Mouse (Mus musculus): ENCODE measurements at regions not wholly inside any gene's neighbourhood (a gene's known extent, or its start where the extent isn't known, plus 50 kb on each side); places are given as distances from the start of the nearest gene placed in this dataset.

DNA sequence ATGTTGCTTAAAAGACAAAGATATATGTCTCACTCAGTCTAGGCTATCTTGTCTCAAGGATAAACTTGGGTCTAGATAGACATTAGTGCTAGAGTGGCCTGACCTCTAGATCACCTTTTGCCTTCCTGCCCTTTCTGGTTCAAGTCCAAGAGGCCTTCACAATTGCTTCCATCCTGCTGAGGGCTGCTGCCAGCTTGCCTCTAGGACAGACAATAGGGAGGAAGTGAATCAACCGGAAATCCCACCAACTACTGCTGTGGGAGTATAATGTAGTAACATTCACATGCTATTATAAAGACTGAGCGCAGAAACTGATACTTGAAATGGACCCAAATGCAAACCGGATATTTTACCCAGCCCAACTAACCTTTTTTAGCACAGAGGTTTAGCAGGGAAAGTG, 239.4 kb upstream of the Epha4 start:
- DNase-seq (ENCODE audit: extremely low spot score, low spot score), result no peak

GRCm38 (mm10) chr1:77748483-77749465, 233.9 kb upstream of the Epha4 start:
- no peak for DNase-seq (ENCODE audit: extremely low spot score, low spot score)

GRCm38 (mm10) chr1:77732099-77732498, 217.2 kb upstream of the Epha4 start:
- DNase-seq (ENCODE audit: extremely low spot score, low spot score), result no peak

DNA sequence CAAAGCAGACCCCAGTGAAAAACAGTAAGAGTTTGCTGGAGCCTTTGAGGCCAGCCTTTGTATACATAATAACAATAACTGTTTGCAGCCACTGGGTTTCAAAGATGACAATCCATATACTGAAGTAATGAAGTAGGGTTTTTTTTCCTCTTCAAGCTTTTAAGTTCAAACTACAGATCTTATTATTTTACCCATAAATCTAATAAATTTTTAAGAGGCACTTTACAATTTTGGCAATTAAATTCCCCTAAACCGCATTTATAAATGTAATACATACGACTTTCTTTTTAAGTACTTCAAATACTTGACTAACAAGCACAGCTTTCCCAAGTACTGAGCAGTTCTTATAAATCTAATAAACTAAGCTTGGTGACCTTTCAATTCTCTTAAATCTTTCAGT, 212.7 kb upstream of the Epha4 start:
- no peak for DNase-seq (ENCODE audit: extremely low spot score, low spot score)

DNA sequence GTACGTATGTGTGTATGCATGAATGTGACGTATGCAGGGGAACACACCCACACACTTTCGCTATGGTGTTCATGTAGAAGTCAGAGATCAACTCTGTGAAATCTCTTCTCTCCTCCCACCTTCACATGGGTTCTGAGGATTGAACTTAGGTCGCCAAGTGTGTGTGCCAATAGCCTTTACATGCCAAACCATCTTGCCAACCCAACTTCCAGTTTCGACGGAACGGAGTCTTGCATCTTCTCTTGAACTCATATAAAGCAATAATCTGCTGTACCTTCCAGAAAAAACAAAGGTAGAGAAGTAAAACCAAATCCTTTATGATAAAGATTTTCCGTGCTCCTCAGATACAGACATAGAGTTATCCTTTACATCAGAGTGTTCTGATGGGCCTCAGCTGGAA, 208.4 kb upstream of the Epha4 start:
- DNase-seq (ENCODE audit: extremely low spot score, low spot score), result no peak

- no peak for DNase-seq (ENCODE audit: extremely low spot score, low spot score)
Observed at GRCm38 (mm10) chr1:77720859-77721258, 206.0 kb upstream of the Epha4 start.

DNA sequence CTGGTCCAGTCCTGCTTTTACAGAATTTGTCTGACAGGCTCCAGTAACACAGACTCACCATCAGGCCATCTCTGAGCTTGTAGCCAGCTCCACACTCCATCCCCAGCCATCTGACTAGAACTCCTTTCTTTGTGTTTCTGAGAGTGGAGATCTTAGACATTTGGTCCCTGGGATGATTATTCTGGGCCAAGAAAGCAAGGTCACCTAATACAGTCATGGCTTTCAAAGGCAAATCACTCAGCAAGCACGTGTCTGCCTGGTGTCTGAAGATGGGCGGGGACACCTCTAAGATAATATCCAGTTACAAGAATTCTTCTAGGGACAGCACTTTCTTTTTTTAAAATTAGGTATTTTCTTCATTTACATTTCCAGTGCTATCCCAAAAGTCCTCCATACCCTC, 198.1 kb upstream of the Epha4 start:
- DNase-seq (ENCODE audit: extremely low spot score, low spot score), result no peak

GRCm38 (mm10) chr1:77708202-77709020, 193.5 kb upstream of the Epha4 start:
- no peak for DNase-seq (ENCODE audit: extremely low spot score, low spot score)

DNA sequence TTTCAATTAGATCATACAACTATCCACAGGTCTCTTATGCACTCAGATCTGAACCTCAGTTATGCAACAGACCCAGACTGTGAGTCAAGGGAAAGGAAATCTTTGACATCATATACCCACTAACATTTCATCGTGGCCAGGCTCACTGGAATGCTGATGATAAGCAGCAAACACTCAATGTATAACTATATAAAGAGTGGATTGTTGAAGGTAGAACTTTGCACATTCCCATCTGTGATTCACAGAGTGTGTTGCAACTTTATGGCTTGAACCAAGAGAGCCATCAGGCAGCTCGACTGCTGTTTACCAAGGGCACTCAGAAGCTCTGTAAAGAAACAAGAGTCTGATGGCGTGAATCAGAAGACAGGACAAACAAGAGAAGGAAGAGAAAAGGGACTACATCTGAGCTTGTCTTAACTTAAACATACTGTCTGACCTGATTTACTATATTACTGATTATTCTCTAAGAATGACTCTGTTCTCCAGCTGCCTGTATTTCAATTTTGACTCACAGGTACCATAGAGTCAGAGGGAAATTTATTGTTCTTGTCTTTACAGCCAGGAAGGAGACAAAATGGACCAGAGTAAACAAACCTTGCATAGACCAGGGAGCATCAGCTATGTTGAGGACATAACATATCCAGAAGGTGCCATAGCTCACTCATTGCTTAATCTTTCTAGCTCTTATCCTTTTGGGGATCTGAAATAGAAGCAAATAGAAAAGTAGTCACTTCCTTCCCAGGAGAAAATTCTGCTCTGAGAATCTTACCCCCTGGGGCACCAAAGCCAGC, 180.5 kb upstream of the Epha4 start:
- DNase-seq (ENCODE audit: extremely low spot score, low spot score), result no peak

DNA sequence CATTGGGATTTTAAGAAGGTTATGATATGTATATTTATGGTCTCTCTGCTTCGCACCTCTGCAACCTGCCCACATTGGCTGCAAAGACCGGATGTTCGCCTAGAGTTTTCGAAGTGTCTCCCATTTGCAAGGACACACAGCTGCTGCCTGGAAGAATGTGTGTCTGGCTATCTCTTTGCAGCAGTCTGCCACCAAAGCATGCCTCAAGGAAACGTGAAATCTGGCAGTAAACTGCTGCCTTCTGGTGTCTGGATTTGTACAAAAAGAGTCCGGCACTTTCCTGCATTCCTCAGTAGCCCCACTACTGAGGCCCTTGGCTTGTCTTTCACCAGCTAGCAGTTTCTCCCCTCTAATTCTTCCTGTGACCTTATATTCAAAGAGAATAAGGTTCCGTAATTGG, 148.5 kb upstream of the Epha4 start:
- no peak for DNase-seq (ENCODE audit: extremely low spot score, low spot score)

DNA sequence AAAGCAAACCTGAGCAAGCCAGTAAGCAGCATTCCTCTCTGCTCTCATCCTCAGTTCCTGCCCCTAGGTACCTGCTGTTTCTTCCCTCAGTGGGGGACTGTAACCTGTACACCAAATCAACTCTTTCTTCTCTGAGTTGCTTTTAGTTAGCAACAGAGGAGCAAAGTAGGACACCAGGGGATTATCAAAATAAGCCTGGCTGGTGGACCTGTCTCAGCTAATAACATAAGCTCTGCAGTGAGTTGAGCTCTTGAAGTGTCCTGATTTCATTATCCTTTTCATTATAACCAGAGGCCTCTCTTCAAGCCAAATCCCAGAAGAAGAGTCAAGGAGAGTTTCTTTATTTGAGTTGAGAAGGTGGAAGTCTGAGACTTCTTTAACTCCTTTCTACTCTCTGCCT, 145.5 kb upstream of the Epha4 start:
- no peak for DNase-seq (ENCODE audit: extremely low spot score, low spot score)

GRCm38 (mm10) chr1:77637025-77637424, 122.1 kb upstream of the Epha4 start:
- no peak for DNase-seq (ENCODE audit: extremely low spot score, low spot score)

GRCm38 (mm10) chr1:77629496-77630281, 114.8 kb upstream of the Epha4 start:
- no peak for DNase-seq (ENCODE audit: extremely low spot score, low spot score)

DNA sequence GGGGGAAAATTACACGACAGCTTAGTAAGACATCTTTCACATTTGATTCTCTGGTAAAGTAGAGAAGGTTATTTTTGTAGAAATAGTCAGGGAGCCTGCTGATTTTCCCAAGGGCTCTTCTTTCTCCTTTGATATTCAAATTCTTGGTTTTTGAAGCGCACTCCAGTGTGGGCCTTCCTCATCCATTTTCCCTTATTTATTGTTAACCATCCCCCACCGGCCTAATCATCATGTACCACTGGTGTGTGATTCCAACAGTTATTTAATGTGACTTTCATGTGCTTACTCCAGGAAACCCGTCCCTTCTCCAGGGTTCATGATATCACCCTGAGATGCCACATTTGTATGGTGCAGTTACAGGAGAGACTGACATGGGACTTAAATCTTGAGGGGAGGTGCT, 114.0 kb upstream of the Epha4 start:
- no peak for DNase-seq (ENCODE audit: extremely low spot score, low spot score)

DNA sequence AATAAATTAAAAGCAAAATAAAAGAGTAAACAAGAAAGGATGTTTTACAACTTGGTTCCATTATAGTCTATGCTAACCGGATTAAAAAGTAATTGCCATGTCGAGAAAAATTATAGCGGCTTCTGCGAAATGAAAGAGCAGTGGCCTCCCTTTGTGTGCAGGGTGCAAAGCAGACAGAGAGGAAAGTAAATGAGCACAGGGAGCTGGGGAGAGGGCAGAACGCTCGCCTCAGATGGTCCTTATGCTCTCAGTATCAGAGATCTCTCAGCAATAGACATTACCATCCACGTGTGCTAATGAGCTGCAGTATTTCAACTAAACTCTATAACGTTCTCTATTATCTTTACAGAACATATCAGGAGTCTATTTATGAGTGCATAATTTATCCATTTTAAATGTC, 102.6 kb upstream of the Epha4 start:
- no peak for DNase-seq (ENCODE audit: extremely low spot score, low spot score)

DNA sequence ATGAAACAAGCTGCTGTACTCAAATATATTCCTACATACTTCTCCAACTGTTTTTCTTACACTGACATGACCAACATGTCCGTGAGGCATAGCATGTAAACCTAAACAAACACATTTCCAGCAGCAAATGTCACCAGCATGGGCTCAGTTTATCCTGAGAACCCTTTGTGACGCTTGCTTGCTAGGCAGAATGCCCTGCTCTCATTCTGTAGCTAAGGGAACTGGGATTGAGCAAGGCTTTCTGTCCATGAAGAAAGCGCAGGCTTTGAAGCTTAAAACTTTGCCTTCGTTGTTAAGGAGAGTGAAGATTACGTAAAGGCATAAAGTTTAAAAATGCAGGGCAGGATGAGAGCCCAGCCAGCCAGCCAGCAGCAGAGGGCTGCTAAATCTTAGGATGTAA, 85.6 kb upstream of the Epha4 start:
- DNase-seq (ENCODE audit: extremely low spot score, low spot score), result no peak

GRCm38 (mm10) chr1:77592649-77593048, 77.8 kb upstream of the Epha4 start:
- DNase-seq (ENCODE audit: extremely low spot score, low spot score), result no peak

GRCm38 (mm10) chr1:77592248-77592647, 77.4 kb upstream of the Epha4 start:
- no peak for DNase-seq (ENCODE audit: extremely low spot score, low spot score)

DNA sequence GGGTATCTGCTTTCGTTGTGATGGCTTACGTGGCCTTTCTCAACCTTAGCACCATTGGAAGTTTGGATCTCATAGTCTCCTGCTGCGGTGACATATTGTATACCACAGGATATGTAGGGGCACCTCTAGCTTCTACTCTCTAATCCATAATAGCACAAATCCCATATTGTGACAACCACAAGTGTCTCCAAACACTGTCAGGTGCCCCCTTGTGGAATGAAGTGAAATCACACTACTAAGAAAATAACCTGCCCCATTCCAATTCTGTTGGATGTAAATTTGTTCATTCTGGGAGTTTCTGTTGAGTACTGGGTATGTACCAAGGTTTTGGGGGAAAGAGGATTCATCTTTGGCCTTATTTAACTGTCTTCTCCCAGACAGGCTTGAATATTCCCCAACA, 74.5 kb upstream of the Epha4 start:
- no peak for DNase-seq (ENCODE audit: extremely low spot score, low spot score)

DNA sequence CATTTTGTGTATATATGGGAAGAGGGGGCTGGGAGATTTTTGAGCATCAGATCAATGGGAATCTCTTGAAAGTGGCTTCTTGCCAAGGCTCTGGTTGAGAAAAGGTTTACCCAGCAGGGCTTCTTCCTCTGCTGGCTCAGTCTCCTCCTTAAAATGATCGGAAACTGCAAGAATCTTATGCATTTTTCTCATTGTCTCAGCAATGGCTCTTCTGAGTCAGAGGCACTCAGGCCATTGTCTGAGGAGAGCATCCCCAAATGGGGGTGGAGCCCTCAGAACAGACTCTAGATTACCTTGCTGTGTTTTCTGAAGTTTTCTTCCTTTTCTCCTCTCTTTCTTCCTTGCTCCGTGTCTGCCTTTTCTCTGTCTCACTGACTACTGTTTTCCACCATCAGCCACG, 70.6 kb upstream of the Epha4 start:
- DNase-seq (ENCODE audit: extremely low spot score, low spot score), result no peak

DNA sequence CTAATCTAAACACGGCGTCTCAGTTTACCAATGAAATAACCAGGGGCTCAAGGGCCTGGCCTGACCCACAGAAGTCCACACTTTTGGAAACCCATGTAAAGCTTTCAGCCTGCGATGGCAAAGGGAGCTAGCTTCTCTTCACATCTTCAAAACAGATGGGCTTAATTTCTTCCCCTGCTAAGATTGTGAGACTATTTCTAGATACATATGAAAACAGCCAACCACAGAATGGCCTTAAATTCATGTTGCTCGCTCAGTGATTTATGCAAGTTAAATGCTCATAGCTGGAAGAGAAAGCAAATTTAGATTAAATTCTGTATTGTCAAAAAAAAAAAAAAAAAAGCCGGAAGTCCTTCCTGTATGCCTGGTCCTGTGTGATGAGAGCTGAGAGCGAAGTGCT, 53.2 kb upstream of the Epha4 start:
- no peak for DNase-seq (ENCODE audit: extremely low spot score, low spot score)

Measured in neural tube, embryonic 10.5 days (tissue).